ENCODE assay signal across 12 mouse cellular contexts in the genomic region with DNA sequence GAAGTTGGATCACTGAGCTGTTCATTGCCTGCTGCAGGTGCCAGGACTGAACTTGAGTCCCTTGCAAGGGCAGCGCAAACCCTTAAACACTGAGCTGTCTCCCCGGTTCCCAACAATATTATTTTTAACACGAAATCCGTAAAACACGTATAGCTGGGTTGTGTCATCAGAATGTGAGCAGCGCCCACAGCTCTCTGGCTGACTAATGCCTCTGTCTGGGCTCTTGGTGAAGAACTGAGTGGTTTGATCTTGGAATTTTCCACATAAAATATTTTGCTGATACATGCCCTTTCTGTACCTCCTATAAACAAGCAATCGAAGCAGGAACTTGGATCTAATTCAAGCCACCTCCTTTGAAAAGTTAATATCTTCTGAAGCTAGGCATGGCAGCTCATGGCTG. TPM values are rescaled to one million over a fixed set of nuclear protein-coding genes. Genes with fewer than 3 reads are reported as not detected.
A peak's percentile ranks its signal among the peaks of the same experiment; 100 is the strongest.
DNase-seq lines count a peak whose midpoint lies in the region; TF ChIP-seq lines count a peak whose summit lies in the region.
"Had no signal": no experiment of that assay in that cellular context is flagged by ENCODE, and none has a peak within 500 bp of the region (broad histone marks: within the 10 kb centered on the region; RNA-seq: fewer than 3 reads in every experiment).

No protein-coding gene starts in this region.

- no peak for TF ChIP-seq CTCF in layer of hippocampus, adult 2 months (conservative IDR thresholded peaks at IDR 0.05)

- peak overlapping the region; percentile 99 for H3K27ac ChIP-seq in layer of hippocampus, adult 2 months
- H3K27ac ChIP-seq: heart, adult 2 months; hindbrain, embryonic 15.5 days; neural tube, embryonic 12.5 days had no signal

- peak; percentile 19 to 37 for DNase-seq in adrenal gland, postnatal 36 days
- DNase-seq in adrenal gland, postnatal 25 days, result no peak
- DNase-seq in layer of hippocampus, adult 2 months (ENCODE audit: low spot score in 2 of 2), result peak in 1 of 2 experiments; percentile 57
- DNase-seq in layer of hippocampus, postnatal 14 days (ENCODE audit: low spot score in 2 of 2), result no peak
- peak; percentile 76 to 78 for DNase-seq in right cerebral cortex, adult 2 months (ENCODE audit: low spot score in 2 of 2)
- no peak for DNase-seq in right cerebral cortex, postnatal 4 days
- DNase-seq in cerebellum, postnatal 36 days, result no peak
- DNase-seq in urinary bladder, postnatal 36 days (ENCODE audit: low spot score in 2 of 2), result no peak
- DNase-seq: heart, adult 2 months; thymus, postnatal 25 days had no signal

- H3K4me3 ChIP-seq in layer of hippocampus, adult 2 months, result no peak overlapping the region; the same call in 1 of the 2 replicates
- H3K4me3 ChIP-seq: heart, adult 2 months; hindbrain, embryonic 15.5 days; neural tube, embryonic 12.5 days had no signal

RNA-seq across cellular contexts. Expression of gene Scyl1, which starts 43.8 kb away (rescaled TPM):
- 100 to 1,000 TPM; 103 to 107 TPM for total RNA-seq in adrenal gland, postnatal 36 days (2021)
- 104 and 120 TPM in 2 replicates for total RNA-seq in adrenal gland, postnatal 25 days (2021)
- 10 to 100 TPM; 74.1 to 80.9 TPM for total RNA-seq in layer of hippocampus, adult 2 months (2021)
- total RNA-seq in layer of hippocampus, postnatal 14 days (2021), result 10 to 100 TPM; 73.6 to 75.1 TPM

Comparison
In these comparisons a context has a peak if more than half of its experiments do, and no peak if none do; other contexts are left out.
1. DNase-seq: peak in adrenal gland, postnatal 36 days (2 of 2) and right cerebral cortex, adult 2 months (2 of 2); none in adrenal gland, postnatal 25 days (single experiment), layer of hippocampus, postnatal 14 days (0 of 2), right cerebral cortex, postnatal 4 days (single experiment), cerebellum, postnatal 36 days (0 of 2) and urinary bladder, postnatal 36 days (0 of 2).